Comparison of ENCODE assay signal across 22 mouse cellular contexts in genomic region chr9:45116819-45117218, GRCm38 (mm10). TPM values are rescaled to one million over a fixed set of nuclear protein-coding genes. Genes with fewer than 3 reads are reported as not detected.
DNase-seq lines count a peak whose midpoint lies in the region; ATAC-seq and TF ChIP-seq lines count a peak whose summit lies in the region.
"Had no signal": no experiment of that assay in that cellular context is flagged by ENCODE, and none has a peak within 500 bp of the region (broad histone marks: within the 10 kb centered on the region; RNA-seq: fewer than 3 reads in every experiment).

No protein-coding gene starts in this region.

- no peak for ATAC-seq in lung, postnatal 0 days
- peak; percentile 55 for ATAC-seq in common myeloid progenitor, adult 5-6 weeks (replicated peaks; ENCODE audit: low read depth, poor library complexity, severe bottlenecking)
- peak; percentile 51; the same call in 1 of the 2 replicates for ATAC-seq in megakaryocyte progenitor cell, adult 5-6 weeks (replicated peaks; ENCODE audit: poor library complexity)

- 47% methylated on average over 9 of the region's 9 CpGs for WGBS in lung, postnatal 0 days

- no peak overlapping the region for H3K4me3 ChIP-seq in lung, postnatal 0 days (ENCODE audit: low read depth, low read length)

- H3K4me1 ChIP-seq in lung, postnatal 0 days (ENCODE audit: insufficient read depth, low read depth, low read length), result no peaks in the 10 kb centered on the region; the same call in 1 of the 2 replicates

- no peaks in the 10 kb centered on the region for H3K27me3 ChIP-seq in lung, postnatal 0 days (replicated peaks; ENCODE audit: insufficient read depth, low read length)
- H3K27me3 ChIP-seq: embryonic facial prominence, embryonic 12.5 days; limb, embryonic 12.5 days had no signal

- no peak overlapping the region for H3K4me2 ChIP-seq in lung, postnatal 0 days (replicated peaks; ENCODE audit: low read depth, low read length)

- TF ChIP-seq EP300 in lung, postnatal 0 days (IDR thresholded peaks at IDR 0.05), result no peak

- H3K36me3 ChIP-seq in lung, postnatal 0 days (ENCODE audit: insufficient read depth, low read length), result no peaks in the 10 kb centered on the region
- H3K36me3 ChIP-seq: embryonic facial prominence, embryonic 12.5 days; G1E; limb, embryonic 12.5 days; neural tube, embryonic 13.5 days had no signal

- no peaks in the 10 kb centered on the region for H3K9me3 ChIP-seq in lung, postnatal 0 days (ENCODE audit: low read length)
- H3K9me3 ChIP-seq: embryonic facial prominence, embryonic 12.5 days; G1E; limb, embryonic 12.5 days; neural tube, embryonic 13.5 days had no signal

- no peak for TF ChIP-seq CTCF in lung, postnatal 0 days (IDR thresholded peaks at IDR 0.05)

- no peak overlapping the region for H3K9ac ChIP-seq in lung, postnatal 0 days (replicated peaks; ENCODE audit: low read depth)
- H3K9ac ChIP-seq: embryonic facial prominence, embryonic 12.5 days; limb, embryonic 12.5 days; liver, embryonic 14.5 days had no signal

- peak; percentile 16 for DNase-seq in lung, postnatal 0 days (ENCODE audit: low spot score)
- DNase-seq in lung, postnatal 4 days, result no peak
- DNase-seq in CD4-positive helper T cell, adult 2 months (ENCODE audit: low read depth, low spot score), result peak; percentile 78
- DNase-seq in retina, embryonic 14.5 days (ENCODE audit: low spot score), result no peak
- no peak for DNase-seq in adrenal gland, postnatal 25 days
- DNase-seq in right cerebral cortex, postnatal 36 days (ENCODE audit: low spot score in 2 of 2), result no peak
- DNase-seq: adrenal gland, adult 2 months; cerebellum, postnatal 36 days; forebrain, postnatal 0 days; gastrocnemius, postnatal 25 days; kidney, adult 11 months; kidney, postnatal 10 days; lung, postnatal 10 days; right cerebral cortex, postnatal 4 days had no signal

- H3K27ac ChIP-seq in lung, postnatal 0 days (ENCODE audit: low read length), result no peak overlapping the region
- H3K27ac ChIP-seq: liver, embryonic 14.5 days; neural tube, embryonic 13.5 days had no signal

RNA-seq across cellular contexts. Expression of gene Scn2b, which starts 0.8 kb away (rescaled TPM):
- 0.27 and 0.49 TPM in 2 replicates for polyA plus RNA-seq in lung, postnatal 0 days (2015; fragmentation: Nextera tagmentation; extraction: Ambion mirVana)
- not detected in 2 replicates for total RNA-seq in common myeloid progenitor, adult 5-6 weeks (2017)
- total RNA-seq in megakaryocyte progenitor cell, adult 5-6 weeks (2015), result not detected in 2 replicates
- total RNA-seq in megakaryocyte progenitor cell, adult 5-6 weeks (2017), result not detected in 2 replicates
- total RNA-seq in adrenal gland, postnatal 25 days (2021), result 9.4 and 11.0 TPM in 2 replicates
- polyA plus RNA-seq: G1E had no signal

RNA-seq across cellular contexts. Expression of gene Scn4b, which starts 21.4 kb away (rescaled TPM):
- polyA plus RNA-seq in lung, postnatal 0 days (2015; fragmentation: Nextera tagmentation; extraction: Ambion mirVana), result 0.13 TPM in 2 replicates
- not detected in 2 replicates for total RNA-seq in common myeloid progenitor, adult 5-6 weeks (2017)
- total RNA-seq in megakaryocyte progenitor cell, adult 5-6 weeks (2015), result not detected in 2 replicates
- total RNA-seq in megakaryocyte progenitor cell, adult 5-6 weeks (2017), result not detected in 2 replicates
- total RNA-seq in adrenal gland, postnatal 25 days (2021), result 0.24 and 0.49 TPM in 2 replicates
- polyA plus RNA-seq: G1E had no signal

RNA-seq across cellular contexts. Expression of gene Jaml, which starts 37.8 kb away (rescaled TPM):
- polyA plus RNA-seq in lung, postnatal 0 days (2015; fragmentation: Nextera tagmentation; extraction: Ambion mirVana), result 2.1 and 3.3 TPM in 2 replicates
- 1.6 and 6.1 TPM in 2 replicates for total RNA-seq in common myeloid progenitor, adult 5-6 weeks (2017)
- 0.89 and 2.0 TPM in 2 replicates for total RNA-seq in megakaryocyte progenitor cell, adult 5-6 weeks (2015)
- total RNA-seq in megakaryocyte progenitor cell, adult 5-6 weeks (2017), result 3.4 and 4.6 TPM in 2 replicates
- total RNA-seq in adrenal gland, postnatal 25 days (2021), result 1.1 and 2.6 TPM in 2 replicates
- total RNA-seq: forebrain, postnatal 0 days; G1E; heart, adult 8-10 months had no signal
- polyA plus RNA-seq: G1E had no signal

Comparison
In these comparisons a context has a peak if more than half of its experiments do, and no peak if none do; other contexts are left out.
1. DNase-seq: peak in lung, postnatal 0 days (single experiment) and CD4-positive helper T cell, adult 2 months (single experiment); none in lung, postnatal 4 days (0 of 2), retina, embryonic 14.5 days (single experiment), adrenal gland, postnatal 25 days (single experiment) and right cerebral cortex, postnatal 36 days (0 of 2).
2. RNA of gene Scn2b, which starts 0.8 kb away (total RNA-seq): 9.4 to 11.0 TPM in adrenal gland, postnatal 25 days; not detected in common myeloid progenitor, adult 5-6 weeks and not detected in megakaryocyte progenitor cell, adult 5-6 weeks; every median in the first group is over 10 times any median in the second.